Mouse (Mus musculus) hindbrain, embryonic 16.5 days (tissue): ENCODE results near the gene Agps. TPM values are rescaled to one million over a fixed set of nuclear protein-coding genes. Genes with fewer than 3 reads are reported as not detected.

Experiments used
- ATAC-seq: fragments of 200-750 bp; cut with Nextera tagmentation; 2 replicates; pipeline ENCODE4 v1.8.0; 2017; ENCODE audit warnings: moderate TSS enrichment, moderate library complexity
- H3K27ac ChIP-seq: fragments of 300-500 bp; sonication (generic); 2 replicates; pipeline ENCODE4 v1.5.1; 2014; ENCODE audit warnings: low read depth, mild to moderate bottlenecking, control low read depth, low read length, moderate library complexity
- H3K27me3 ChIP-seq: fragments of 300-500 bp; sonication (generic); replicated peaks from 2 replicates; pipeline ENCODE4 v1.6.1; 2014; ENCODE audit warnings: low read length; ENCODE audit not compliant: control insufficient read depth, insufficient read depth
- H3K36me3 ChIP-seq: fragments of 300-500 bp; sonication (generic); 2 replicates; pipeline ENCODE4 v1.6.1; 2014; ENCODE audit warnings: mild to moderate bottlenecking, low read length, moderate library complexity, mixed read lengths; ENCODE audit not compliant: control insufficient read depth, insufficient read depth
- H3K4me1 ChIP-seq: fragments of 300-500 bp; sonication (generic); 2 replicates; pipeline ENCODE4 v1.6.1; 2014; ENCODE audit warnings: low read depth, low read length; ENCODE audit not compliant: control insufficient read depth, insufficient read depth
- H3K4me2 ChIP-seq: fragments of 300-500 bp; sonication (generic); 2 replicates; pipeline ENCODE4 v1.6.1; 2014; ENCODE audit warnings: mild to moderate bottlenecking, low read length, control low read depth, moderate library complexity
- H3K4me3 ChIP-seq: fragments of 300-500 bp; sonication (generic); 2 replicates; pipeline ENCODE4 v1.5.1; 2014; ENCODE audit warnings: mild to moderate bottlenecking, low read length, control low read depth, moderate library complexity
- H3K9ac ChIP-seq: fragments of 300-500 bp; sonication (generic); 2 replicates; pipeline ENCODE4 v1.6.1; 2014; ENCODE audit warnings: low read depth, mild to moderate bottlenecking, control low read depth, low read length, moderate library complexity
- H3K9me3 ChIP-seq: fragments of 300-500 bp; sonication (generic); 2 replicates; pipeline ENCODE4 v1.6.1; 2014; ENCODE audit warnings: mild to moderate bottlenecking, low read length, moderate library complexity; ENCODE audit not compliant: control insufficient read depth
- WGBS: fragments of 180-500 bp; shearing (Covaris S2); extraction: QIAGEN DNeasy Blood & Tissue Kit; methylation state at CpG from one replicate; pipeline ENCODE4 v1.1.7; 2014; 5-methylcytosine and 5-hydroxymethylcytosine counted together
- polyA plus RNA-seq: library from polyadenylated mRNA; unstranded; fragments of >200 nt; fragmentation: Nextera tagmentation; extraction: Ambion mirVana; gene quantifications from 2 replicates; pipeline ENCODE4 v1.2.1, GENCODE M21; 2015

Agps gene
- polyA plus RNA-seq, 1 experiment from 2014 or later, result 21.6 TPM

GRCm38 (mm10) chr2:75823736-75824135, 8.2 kb upstream of the Agps start:
- 61% methylated on average over 7 of the region's 7 CpGs for WGBS
- Histone ChIP-seq H3K9me3 (no peaks in the 10 kb centered on the region), H3K27ac (no peak overlapping the region), H3K4me3 (no peak overlapping the region), H3K4me1 (no peaks in the 10 kb centered on the region), H3K36me3 (no peaks in the 10 kb centered on the region), H3K9ac (no peak overlapping the region), H3K27me3 (no peaks in the 10 kb centered on the region), H3K4me2 (no peak overlapping the region)
- ATAC-seq, result no peak

- ATAC-seq, result no peak
- Histone ChIP-seq H3K36me3 (no peaks in the 10 kb centered on the region), H3K4me3 (no peak overlapping the region), H3K4me1 (no peaks in the 10 kb centered on the region), H3K9me3 (no peaks in the 10 kb centered on the region), H3K27ac (no peak overlapping the region), H3K9ac (no peak overlapping the region), H3K4me2 (no peak overlapping the region), H3K27me3 (no peaks in the 10 kb centered on the region)
- WGBS, result 37% methylated on average over 6 of the region's 6 CpGs
These were observed 7.8 kb upstream of the Agps start for GRCm38 (mm10) chr2:75824144-75824543.

GRCm38 (mm10) chr2:75824846-75825245, 7.1 kb upstream of the Agps start:
- Histone ChIP-seq H3K36me3 (no peaks in the 10 kb centered on the region), H3K4me2 (no peak overlapping the region), H3K27ac (no peak overlapping the region), H3K9me3 (no peaks in the 10 kb centered on the region), H3K27me3 (no peaks in the 10 kb centered on the region), H3K4me3 (no peak overlapping the region), H3K4me1 (no peaks in the 10 kb centered on the region), H3K9ac (no peak overlapping the region)
- WGBS, result 36% methylated on average over 3 of the region's 3 CpGs
- ATAC-seq, result no peak

GRCm38 (mm10) chr2:75825603-75826002, 6.4 kb upstream of the Agps start:
- Histone ChIP-seq H3K4me1 (no peaks in the 10 kb centered on the region), H3K9ac (no peak overlapping the region), H3K4me3 (no peak overlapping the region), H3K36me3 (no peaks in the 10 kb centered on the region), H3K9me3 (no peaks in the 10 kb centered on the region), H3K27me3 (no peaks in the 10 kb centered on the region), H3K27ac (no peak overlapping the region), H3K4me2 (no peak overlapping the region)
- ATAC-seq, result no peak
- WGBS, result 57% methylated on average over 1 of the region's 1 CpGs

- Histone ChIP-seq H3K9me3 (no peaks in the 10 kb centered on the region), H3K27me3 (no peaks in the 10 kb centered on the region), H3K27ac (no peak overlapping the region), H3K4me1 (peaks cover 15% of the 10 kb centered on the region), H3K4me3 (no peak overlapping the region), H3K9ac (no peak overlapping the region), H3K36me3 (no peaks in the 10 kb centered on the region), H3K4me2 (no peak overlapping the region)
- no peak for ATAC-seq
- 81% methylated on average over 8 of the region's 8 CpGs for WGBS
These were observed 2.9 kb upstream of the Agps start for GRCm38 (mm10) chr2:75828931-75829610.

GRCm38 (mm10) chr2:75830233-75830632, 1.7 kb upstream of the Agps start:
- WGBS, result 94% methylated on average over 7 of the region's 7 CpGs
- no peaks in the 10 kb centered on the region for H3K36me3 ChIP-seq

GRCm38 (mm10) chr2:75832781-75833180, 804 bp downstream of the Agps start:
- Histone ChIP-seq H3K4me3 (peak overlapping the region; percentile 97), H3K4me1 (peaks cover 15% of the 10 kb centered on the region), H3K9me3 (no peaks in the 10 kb centered on the region), H3K27ac (no peak overlapping the region; the same call in 1 of the 2 replicates), H3K36me3 (no peaks in the 10 kb centered on the region), H3K27me3 (no peaks in the 10 kb centered on the region), H3K4me2 (peak overlapping the region; percentile 91), H3K9ac (peak overlapping the region; percentile 97)
- ATAC-seq, result no peak
- WGBS, result 0% methylated on average over 5 of the region's 5 CpGs

More at GRCm38 (mm10) chr2:75830233-75830632, 1.7 kb upstream of the Agps start:
- no peak for ATAC-seq
- Histone ChIP-seq H3K4me1 (peaks cover 15% of the 10 kb centered on the region), H3K4me2 (no peak overlapping the region), H3K27ac (no peak overlapping the region), H3K9me3 (no peaks in the 10 kb centered on the region), H3K9ac (no peak overlapping the region), H3K4me3 (no peak overlapping the region), H3K27me3 (no peaks in the 10 kb centered on the region)

GRCm38 (mm10) chr2:75834492-75834891, 2.5 kb downstream of the Agps start:
- Histone ChIP-seq H3K27ac (no peak overlapping the region), H3K9me3 (no peaks in the 10 kb centered on the region), H3K27me3 (no peaks in the 10 kb centered on the region), H3K9ac (no peak overlapping the region), H3K36me3 (no peaks in the 10 kb centered on the region), H3K4me2 (no peak overlapping the region), H3K4me1 (peaks cover 15% of the 10 kb centered on the region), H3K4me3 (no peak overlapping the region)
- 90% methylated on average over 2 of the region's 2 CpGs for WGBS
- no peak for ATAC-seq

GRCm38 (mm10) chr2:75842302-75842701, 10.3 kb downstream of the Agps start:
- WGBS, result 77% methylated on average over 2 of the region's 2 CpGs
- no peak overlapping the region for H3K27ac ChIP-seq
- no peaks in the 10 kb centered on the region for H3K4me1 ChIP-seq
- no peak for ATAC-seq
- H3K4me3 ChIP-seq, result no peak overlapping the region
- no peak overlapping the region for H3K9ac ChIP-seq
- H3K9me3 ChIP-seq, result no peaks in the 10 kb centered on the region
- H3K36me3 ChIP-seq, result no peaks in the 10 kb centered on the region
- H3K27me3 ChIP-seq, result no peaks in the 10 kb centered on the region
- no peak overlapping the region for H3K4me2 ChIP-seq
